Mouse (Mus musculus) CH12.LX (cell line): Measurements from ENCODE around the gene Elovl5.

Experiments used
- GABPA ChIP-seq: IDR thresholded peaks from 2 replicates; pipeline ENCODE4 v1.6.1; 2012; ENCODE audit warnings: low read depth, low read length, improper control_type of control experiment, inconsistent platforms; ENCODE audit not compliant: insufficient replicate concordance
- POLR2A ChIP-seq: IDR thresholded peaks from 2 replicates; pipeline ENCODE4 v1.6.1; 2011; ENCODE audit warnings: low read depth, mild to moderate bottlenecking, improper control_type of control experiment, low read length
- SIN3A ChIP-seq: IDR thresholded peaks from 2 replicates; pipeline ENCODE4 v1.6.1; 2012; ENCODE audit warnings: low read length, improper control_type of control experiment, inconsistent platforms

DNA sequence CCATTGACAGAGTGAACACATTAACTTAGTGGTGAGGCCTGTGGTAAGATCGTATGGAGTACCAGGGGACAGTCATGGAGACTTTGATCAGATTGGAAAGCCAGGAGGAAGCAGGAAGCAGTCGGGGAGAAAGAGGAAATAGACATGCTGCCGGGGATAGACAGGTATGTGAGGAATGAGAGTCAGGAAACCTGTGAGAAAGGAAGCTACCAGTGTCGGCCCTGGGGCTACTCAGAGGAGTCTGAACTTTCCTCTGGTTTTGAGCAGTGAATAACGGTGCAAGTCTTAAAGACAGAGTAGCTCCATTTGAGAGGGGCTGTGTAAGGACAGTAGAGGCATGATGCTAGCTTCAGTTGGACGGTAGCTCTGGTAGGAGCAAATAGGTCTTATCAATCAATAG lies 10.3 kb downstream of the Elovl5 start:
- no peak for TF ChIP-seq POLR2A
- TF ChIP-seq SIN3A, result no peak
- TF ChIP-seq GABPA, result no peak
